ENCODE assay signal across 8 mouse cellular contexts in the genomic region with DNA sequence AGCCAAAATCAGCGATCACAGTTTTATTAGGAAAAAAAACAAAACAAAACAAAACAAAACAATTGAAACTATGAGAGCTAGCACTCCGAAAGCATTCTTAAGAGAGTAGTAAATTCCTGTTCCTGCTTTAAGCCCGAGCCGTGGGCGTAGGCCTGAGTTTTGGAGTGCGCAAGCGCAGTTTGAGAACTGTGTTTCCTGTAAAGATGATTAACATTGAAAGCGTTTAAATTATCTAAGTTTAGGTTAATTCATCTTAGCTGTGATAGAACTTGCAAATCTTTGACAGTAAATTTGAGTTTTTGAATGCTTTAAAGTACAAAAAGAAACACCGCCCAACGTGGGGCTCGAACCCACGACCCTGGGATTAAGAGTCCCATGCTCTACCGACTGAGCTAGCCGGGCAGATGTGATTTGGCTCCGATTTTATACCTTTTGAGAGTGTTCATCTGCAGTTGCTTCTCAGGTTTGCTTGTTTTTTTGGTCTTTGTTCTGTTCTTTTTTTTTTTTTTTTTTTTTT. TPM values are rescaled to one million over a fixed set of nuclear protein-coding genes. Genes with fewer than 3 reads are reported as not detected.
A peak's percentile ranks its signal among the peaks of the same experiment; 100 is the strongest.
DNase-seq lines count a peak whose midpoint lies in the region; ATAC-seq and TF ChIP-seq lines count a peak whose summit lies in the region.

No protein-coding gene starts in this region.

- H3K9ac ChIP-seq in heart, embryonic 11.5 days (ENCODE audit: low read depth, low read length), result peak overlapping the region; percentile 84; the same call in 1 of the 2 replicates
- H3K9ac ChIP-seq in kidney, embryonic 15.5 days, result peak overlapping the region; percentile 68
- H3K9ac ChIP-seq in limb, embryonic 15.5 days, result peak overlapping the region; percentile 73
- peak overlapping the region; percentile 78 for H3K9ac ChIP-seq in midbrain, postnatal 0 days (replicated peaks; ENCODE audit: low read length, poor library complexity, severe bottlenecking)

- H3K4me1 ChIP-seq in heart, embryonic 11.5 days (ENCODE audit: control insufficient read depth, insufficient read depth, low read length), result 0 out of 2 replicates have a peak, but pooled peaks cover 2% of the 10 kb centered on the region
- peaks cover 6% of the 10 kb centered on the region for H3K4me1 ChIP-seq in kidney, embryonic 15.5 days
- H3K4me1 ChIP-seq in limb, embryonic 15.5 days, result peaks cover 8% of the 10 kb centered on the region
- H3K4me1 ChIP-seq in midbrain, postnatal 0 days (ENCODE audit: insufficient read depth, low read length), result no peaks in the 10 kb centered on the region

- 1% methylated on average over 15 of the region's 15 CpGs for WGBS in heart, embryonic 11.5 days (ENCODE audit: insufficient replicate concordance)
- under 1% methylated on average over 15 of the region's 15 CpGs for WGBS in kidney, embryonic 15.5 days
- 1% methylated on average over 15 of the region's 15 CpGs for WGBS in limb, embryonic 15.5 days
- WGBS in midbrain, postnatal 0 days, result under 1% methylated on average over 15 of the region's 15 CpGs

- peak overlapping the region; percentile 63 for H3K4me3 ChIP-seq in heart, embryonic 11.5 days (ENCODE audit: low read depth, low read length)
- peak overlapping the region; percentile 73 for H3K4me3 ChIP-seq in kidney, embryonic 15.5 days (replicated peaks)
- H3K4me3 ChIP-seq in limb, embryonic 15.5 days, result peak overlapping the region; percentile 57
- H3K4me3 ChIP-seq in midbrain, postnatal 0 days (ENCODE audit: low read depth, low read length), result peak overlapping the region; percentile 61

- no peaks in the 10 kb centered on the region for H3K9me3 ChIP-seq in heart, embryonic 11.5 days (replicated peaks; ENCODE audit: control insufficient read depth, low read length)
- no peaks in the 10 kb centered on the region for H3K9me3 ChIP-seq in kidney, embryonic 15.5 days (replicated peaks)
- no peaks in the 10 kb centered on the region for H3K9me3 ChIP-seq in limb, embryonic 15.5 days
- H3K9me3 ChIP-seq in midbrain, postnatal 0 days (ENCODE audit: low read length), result no peaks in the 10 kb centered on the region

- H3K36me3 ChIP-seq in heart, embryonic 11.5 days (ENCODE audit: control insufficient read depth, insufficient read depth, low read length), result peaks cover 2% of the 10 kb centered on the region; the same call in 1 of the 2 replicates
- peaks cover 11% of the 10 kb centered on the region; the same call in 1 of the 2 replicates for H3K36me3 ChIP-seq in kidney, embryonic 15.5 days
- peaks cover 9% of the 10 kb centered on the region for H3K36me3 ChIP-seq in limb, embryonic 15.5 days
- H3K36me3 ChIP-seq in midbrain, postnatal 0 days (ENCODE audit: insufficient read depth, low read length), result no peaks in the 10 kb centered on the region

- TF ChIP-seq CTCF in brain, embryonic 14.5 days (IDR thresholded peaks at IDR 0.05; ENCODE audit: borderline replicate concordance, extremely low read depth, insufficient read depth, insufficient read length), result no peak
- TF ChIP-seq CTCF in midbrain, postnatal 0 days (IDR thresholded peaks at IDR 0.05), result no peak

- peak; percentile 94 for DNase-seq in CD4-positive helper T cell, adult 2 months (ENCODE audit: low read depth, low spot score)
- DNase-seq in brain, embryonic 14.5 days (ENCODE audit: low read depth), result peak; percentile 94
- peak; percentile 96 for DNase-seq in midbrain, postnatal 0 days (ENCODE audit: low spot score)
- peak; percentile 71 to 81 for DNase-seq in spleen, postnatal 14 days (ENCODE audit: low spot score in 2 of 2)

- ATAC-seq in erythroblast, adult 5-6 weeks (replicated peaks; ENCODE audit: low FRiP score, poor library complexity, severe bottlenecking), result peak; percentile 72
- no peak; the same call in 1 of the 2 replicates for ATAC-seq in heart, embryonic 11.5 days (replicated peaks; ENCODE audit: insufficient number of reproducible peaks, low FRiP score, low TSS enrichment)
- ATAC-seq in kidney, embryonic 15.5 days (replicated peaks; ENCODE audit: low FRiP score), result peak; percentile 74
- ATAC-seq in limb, embryonic 15.5 days (ENCODE audit: insufficient number of reproducible peaks, low FRiP score, low TSS enrichment, low read depth), result peak; percentile 47; the same call in 1 of the 2 replicates
- peak; percentile 79 for ATAC-seq in midbrain, postnatal 0 days (ENCODE audit: low FRiP score)

- peak overlapping the region; percentile 64 for H3K4me2 ChIP-seq in heart, embryonic 11.5 days
- peak overlapping the region; percentile 68 for H3K4me2 ChIP-seq in kidney, embryonic 15.5 days
- H3K4me2 ChIP-seq in limb, embryonic 15.5 days, result peak overlapping the region; percentile 46
- peak overlapping the region; percentile 49 for H3K4me2 ChIP-seq in midbrain, postnatal 0 days (ENCODE audit: low read depth, low read length, poor library complexity, severe bottlenecking)

- TF ChIP-seq POLR2A in brain, embryonic 14.5 days (IDR thresholded peaks at IDR 0.05; ENCODE audit: borderline replicate concordance, extremely low read depth, insufficient read depth, insufficient read length, poor library complexity, severe bottlenecking), result no peak

- H3K27me3 ChIP-seq in heart, embryonic 11.5 days (ENCODE audit: control insufficient read depth, insufficient read depth, low read length), result no peaks in the 10 kb centered on the region
- H3K27me3 ChIP-seq in kidney, embryonic 15.5 days, result no peaks in the 10 kb centered on the region
- no peaks in the 10 kb centered on the region for H3K27me3 ChIP-seq in limb, embryonic 15.5 days
- no peaks in the 10 kb centered on the region for H3K27me3 ChIP-seq in midbrain, postnatal 0 days (ENCODE audit: insufficient read depth, low read length)

- H3K27ac ChIP-seq in heart, embryonic 11.5 days (ENCODE audit: low read depth, low read length), result peak overlapping the region; percentile 92
- H3K27ac ChIP-seq in kidney, embryonic 15.5 days, result peak overlapping the region; percentile 95
- peak overlapping the region; percentile 95 for H3K27ac ChIP-seq in limb, embryonic 15.5 days
- peak overlapping the region; percentile 92 for H3K27ac ChIP-seq in midbrain, postnatal 0 days (ENCODE audit: low read depth, low read length)

RNA-seq across cellular contexts. Expression of gene Psma3, which starts 5.6 kb away (rescaled TPM):
- 222 and 249 TPM in 2 replicates for polyA plus RNA-seq in brain, embryonic 14.5 days (2012; rRNA removed)
- 105 and 133 TPM in 2 replicates for total RNA-seq in erythroblast, adult 5-6 weeks (2015; ENCODE audit: low replicate concordance)
- total RNA-seq in erythroblast, adult 5-6 weeks (2017; ENCODE audit: low replicate concordance), result 67.8 and 119 TPM in 2 replicates
- 464 and 474 TPM in 2 replicates for polyA plus RNA-seq in heart, embryonic 11.5 days (2014; fragmentation: Nextera tagmentation; extraction: Ambion mirVana)
- polyA plus RNA-seq in kidney, embryonic 15.5 days (2015; fragmentation: Nextera tagmentation; extraction: Ambion mirVana), result 591 and 640 TPM in 2 replicates
- polyA plus RNA-seq in limb, embryonic 15.5 days (2015; fragmentation: Nextera tagmentation; extraction: Ambion mirVana), result 511 and 556 TPM in 2 replicates
- 116 and 131 TPM in 2 replicates for total RNA-seq in midbrain, postnatal 0 days (2014; rRNA removed)
- 505 and 509 TPM in 2 replicates for polyA plus RNA-seq in midbrain, postnatal 0 days (2015; fragmentation: Nextera tagmentation; extraction: Ambion mirVana)

RNA-seq across cellular contexts. Expression of gene Actr10, which starts 31.2 kb away (rescaled TPM):
- 112 and 132 TPM in 2 replicates for polyA plus RNA-seq in brain, embryonic 14.5 days (2012; rRNA removed)
- total RNA-seq in erythroblast, adult 5-6 weeks (2015; ENCODE audit: low replicate concordance), result 40.3 and 76.7 TPM in 2 replicates
- total RNA-seq in erythroblast, adult 5-6 weeks (2017; ENCODE audit: low replicate concordance), result 29.5 and 39.3 TPM in 2 replicates
- 201 and 216 TPM in 2 replicates for polyA plus RNA-seq in heart, embryonic 11.5 days (2014; fragmentation: Nextera tagmentation; extraction: Ambion mirVana)
- polyA plus RNA-seq in kidney, embryonic 15.5 days (2015; fragmentation: Nextera tagmentation; extraction: Ambion mirVana), result 222 and 239 TPM in 2 replicates
- 229 and 230 TPM in 2 replicates for polyA plus RNA-seq in limb, embryonic 15.5 days (2015; fragmentation: Nextera tagmentation; extraction: Ambion mirVana)
- 132 and 144 TPM in 2 replicates for total RNA-seq in midbrain, postnatal 0 days (2014; rRNA removed)
- polyA plus RNA-seq in midbrain, postnatal 0 days (2015; fragmentation: Nextera tagmentation; extraction: Ambion mirVana), result 164 and 171 TPM in 2 replicates

RNA-seq across cellular contexts. Expression of gene Arid4a, which starts 46.9 kb away (rescaled TPM):
- polyA plus RNA-seq in brain, embryonic 14.5 days (2012; rRNA removed), result 8.8 and 13.4 TPM in 2 replicates
- 17.9 and 21.3 TPM in 2 replicates for total RNA-seq in erythroblast, adult 5-6 weeks (2015; ENCODE audit: low replicate concordance)
- total RNA-seq in erythroblast, adult 5-6 weeks (2017; ENCODE audit: low replicate concordance), result 41.5 and 57.6 TPM in 2 replicates
- 27.1 and 28.8 TPM in 2 replicates for polyA plus RNA-seq in heart, embryonic 11.5 days (2014; fragmentation: Nextera tagmentation; extraction: Ambion mirVana)
- polyA plus RNA-seq in kidney, embryonic 15.5 days (2015; fragmentation: Nextera tagmentation; extraction: Ambion mirVana), result 34.9 and 35.6 TPM in 2 replicates
- polyA plus RNA-seq in limb, embryonic 15.5 days (2015; fragmentation: Nextera tagmentation; extraction: Ambion mirVana), result 39.0 and 40.9 TPM in 2 replicates
- 11.0 and 11.1 TPM in 2 replicates for total RNA-seq in midbrain, postnatal 0 days (2014; rRNA removed)
- polyA plus RNA-seq in midbrain, postnatal 0 days (2015; fragmentation: Nextera tagmentation; extraction: Ambion mirVana), result 40.0 and 43.4 TPM in 2 replicates
